Mouse (Mus musculus) lung, adult 2 months (tissue): ENCODE data around the gene Tmem132b.

ENCODE experiments used
- CTCF ChIP-seq: fragments of 200-500 bp; IDR thresholded peaks from 2 replicates; pipeline ENCODE4 v1.5.1; 2011; ENCODE audit warnings: mild to moderate bottlenecking, low read length, control low read depth; ENCODE audit not compliant: insufficient read depth
- POLR2A ChIP-seq: fragments of 200-500 bp; IDR thresholded peaks from 2 replicates; pipeline ENCODE4 v1.6.1; 2011; ENCODE audit warnings: low read depth, mild to moderate bottlenecking, control low read depth, low read length, borderline replicate concordance; ENCODE audit errors: extremely low read depth

DNA sequence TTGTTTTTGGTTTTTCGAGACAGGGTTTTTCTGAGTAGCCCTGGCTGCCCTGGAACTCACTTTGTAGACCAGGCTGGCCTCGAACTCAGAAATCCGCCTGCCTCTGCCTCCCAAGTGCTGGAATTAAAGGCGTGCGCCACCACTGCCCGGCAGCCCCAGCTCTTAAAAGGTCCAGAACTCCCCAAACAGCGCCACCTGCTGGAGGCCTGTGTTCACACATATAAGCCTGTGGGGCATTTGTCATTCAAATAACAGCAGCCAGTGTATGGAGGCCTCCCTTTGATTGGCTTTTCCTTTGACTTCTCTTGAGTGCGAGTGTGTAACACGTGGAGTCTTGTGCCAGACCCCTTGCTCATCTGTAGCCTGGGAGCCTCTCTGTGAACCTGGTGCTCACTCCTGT is 24.0 kb upstream of the Tmem132b start:
- TF ChIP-seq CTCF, result 0 out of 2 replicates have a peak, but pooled peaks have one; percentile 9
- no peak for TF ChIP-seq POLR2A
